Mouse (Mus musculus) E14TG2a.4 (cell line): ENCODE measurements around the gene Scyl1.

Experiments
- CTCF ChIP-seq: conservative IDR thresholded peaks from 2 replicates; pipeline ENCODE4 v1.5.1; 2014; ENCODE audit warnings: low read length
- NANOG ChIP-seq: IDR thresholded peaks from 2 replicates; pipeline ENCODE4 v1.6.1; 2014; ENCODE audit warnings: borderline replicate concordance, low read length, mixed read lengths
- POU5F1 ChIP-seq: IDR thresholded peaks from 2 replicates; pipeline ENCODE4 v1.6.1; 2014; ENCODE audit warnings: low read length, borderline replicate concordance

GRCm38 (mm10) chr19:5800350-5800631 lies 29.1 kb upstream of the Scyl1 start:
- TF ChIP-seq CTCF = no peak
- no peak for TF ChIP-seq NANOG
- TF ChIP-seq POU5F1 = no peak
